Mouse (Mus musculus): ENCODE results near the gene Add2.

Gene Add2

DNA sequence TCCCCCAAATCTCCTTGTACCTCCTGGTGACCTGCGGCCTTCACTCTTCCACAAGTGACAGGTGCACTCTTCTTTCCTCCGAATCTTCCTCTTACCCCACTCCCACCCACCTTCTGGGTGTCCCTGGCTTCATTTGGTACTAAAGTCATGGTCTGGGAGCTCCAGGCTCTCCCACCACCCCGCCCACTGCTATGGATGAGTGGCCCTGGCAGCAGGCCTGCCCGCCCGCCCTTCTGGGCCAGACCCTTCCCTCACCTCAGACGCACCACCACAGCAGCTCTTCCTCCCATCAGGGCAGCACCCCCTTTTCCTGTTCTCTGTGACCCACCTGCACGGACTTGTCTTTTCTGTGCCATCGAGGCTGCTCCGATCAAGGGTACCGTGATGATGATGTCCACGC is 19.0 kb downstream of the Add2 start:
- in situ Hi-C loops (cut with MboI, MseI), result no loop called here

DNA sequence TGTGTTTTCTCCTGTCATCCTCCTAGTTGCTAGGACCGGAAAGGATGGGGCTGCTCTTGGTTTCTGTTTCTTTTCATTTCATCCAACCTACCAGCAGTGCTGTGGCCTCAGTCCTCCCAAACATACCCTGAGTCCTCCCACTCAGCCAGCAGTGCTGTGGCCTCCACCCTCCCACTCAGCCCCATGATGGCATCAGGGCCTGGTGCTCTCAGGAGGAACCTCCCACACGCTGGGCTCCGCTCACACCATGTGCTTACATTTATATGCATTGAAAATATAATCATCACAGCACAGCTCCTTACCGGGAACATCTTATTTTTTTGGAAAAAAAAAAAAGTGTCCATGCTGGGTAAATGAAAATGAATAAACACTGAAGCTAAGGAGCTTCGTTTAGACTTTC is 20.0 kb downstream of the Add2 start:
- in situ Hi-C loops (cut with MboI, MseI), result no loop called here

DNA sequence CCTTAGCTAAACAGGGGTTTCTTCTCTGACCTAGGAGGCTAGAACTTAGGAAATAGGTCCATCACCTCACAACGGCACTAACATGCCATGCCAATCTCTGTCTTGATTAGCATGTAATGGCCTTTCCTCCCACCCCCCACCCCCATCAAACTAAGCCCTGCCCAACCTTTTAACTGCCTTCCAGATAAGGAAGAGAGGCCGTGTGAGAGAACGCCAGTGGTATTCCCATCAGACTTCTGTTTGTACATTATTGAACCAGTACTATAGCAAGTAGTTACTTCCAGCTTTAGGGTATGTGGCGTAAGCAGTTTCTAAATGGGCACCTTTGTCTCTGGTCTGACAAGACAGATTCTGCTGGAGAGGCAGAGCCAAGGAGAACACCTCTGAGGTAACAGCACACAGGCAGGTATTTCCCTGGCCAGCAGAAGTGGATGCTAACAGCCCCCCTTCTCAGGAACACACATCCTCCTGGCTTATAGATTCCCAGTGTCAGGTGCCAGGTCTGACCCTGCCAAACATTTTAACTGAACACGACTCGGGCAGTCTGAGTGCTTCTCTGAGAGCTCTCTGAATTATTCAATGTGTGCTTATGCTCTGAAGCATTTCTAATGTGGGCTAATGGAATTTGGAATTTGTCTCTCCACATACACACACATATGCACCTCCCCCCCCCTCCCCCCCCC is 22.2 kb downstream of the Add2 start:
- in situ Hi-C loops (cut with MboI, MseI), result no loop called here

DNA sequence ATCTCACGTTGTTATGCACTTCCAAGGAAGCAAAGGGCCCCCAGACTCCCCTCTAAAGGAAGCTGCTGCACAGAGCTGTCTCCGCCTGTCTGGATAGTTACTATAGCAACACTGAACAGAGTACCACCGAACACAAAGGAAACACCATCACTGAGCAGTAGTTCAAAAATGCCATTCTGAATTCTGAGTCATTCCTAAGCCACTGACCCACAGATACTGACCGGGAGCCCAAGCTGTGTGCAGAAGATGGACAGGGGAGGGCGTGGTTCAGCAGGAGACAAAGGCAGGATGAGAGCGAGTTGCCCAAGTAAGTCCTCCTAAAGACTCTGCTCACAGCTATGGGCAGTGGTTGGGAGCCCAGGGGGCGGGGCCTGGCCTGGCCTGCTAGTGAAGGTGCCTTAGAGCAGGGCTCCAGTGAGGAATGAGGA is 23.6 kb downstream of the Add2 start:
- in situ Hi-C loops (cut with MboI, MseI), result no loop called here

DNA sequence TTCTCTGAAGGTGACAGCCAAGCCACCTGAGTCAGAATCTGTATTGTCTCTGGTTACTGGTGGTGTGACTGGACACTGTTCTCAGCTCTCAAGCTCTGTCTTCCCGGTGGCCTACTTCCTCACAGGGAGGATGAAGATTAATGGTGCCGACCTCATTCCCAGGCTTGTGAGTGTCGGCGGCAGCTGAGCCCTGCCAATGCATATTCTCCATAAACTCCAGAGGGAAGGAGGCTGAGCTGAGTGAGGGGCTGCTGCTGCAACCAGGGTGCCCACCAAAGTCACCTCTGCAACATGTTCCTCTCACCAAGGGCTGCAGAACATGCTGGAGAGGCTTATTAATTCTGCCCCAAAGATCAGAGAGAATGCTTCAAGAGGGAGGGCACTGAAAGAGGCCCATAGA is 24.1 kb downstream of the Add2 start:
- in situ Hi-C loops (cut with MboI, MseI), result no loop called here

DNA sequence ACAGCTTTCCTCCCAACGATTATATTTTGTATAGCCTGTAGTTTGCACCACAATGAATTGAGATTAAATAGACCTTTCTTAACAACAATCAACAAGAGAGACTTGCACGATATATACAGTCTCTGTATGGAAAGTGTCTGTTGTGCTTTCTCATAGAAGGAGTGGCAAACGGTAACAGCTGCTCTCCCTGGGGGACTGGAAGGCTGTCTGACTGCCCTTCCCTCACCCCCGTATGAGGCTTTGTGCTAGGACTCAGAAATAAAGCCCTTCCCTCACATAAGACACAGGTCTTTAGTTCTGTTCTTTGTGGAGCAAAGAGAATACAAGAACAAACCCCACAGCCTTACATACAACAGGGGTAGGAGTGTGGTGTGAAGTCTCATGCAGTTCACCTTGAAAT is 24.6 kb downstream of the Add2 start:
- in situ Hi-C loops (cut with MboI, MseI), result no loop called here

DNA sequence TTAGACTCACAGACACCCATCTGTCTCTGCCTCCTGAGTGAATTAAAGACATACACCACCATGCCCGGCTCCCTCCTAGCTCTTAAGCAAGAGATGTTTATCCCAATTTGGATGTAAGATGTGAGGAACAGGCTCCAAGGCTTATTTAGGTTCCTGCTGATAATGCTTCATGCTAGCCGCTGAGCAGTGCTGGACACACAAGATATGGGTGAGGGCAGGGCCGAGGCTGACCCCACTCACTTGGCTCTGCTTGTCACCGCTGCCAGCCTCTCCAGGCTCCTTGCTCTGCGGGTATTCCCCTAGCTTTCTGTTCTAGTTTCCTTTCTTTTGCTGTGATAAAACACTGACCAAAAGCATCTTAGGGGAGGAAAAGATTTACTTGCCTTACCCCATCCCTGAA is 25.1 kb downstream of the Add2 start:
- in situ Hi-C loops (cut with MboI, MseI), result no loop called here

DNA sequence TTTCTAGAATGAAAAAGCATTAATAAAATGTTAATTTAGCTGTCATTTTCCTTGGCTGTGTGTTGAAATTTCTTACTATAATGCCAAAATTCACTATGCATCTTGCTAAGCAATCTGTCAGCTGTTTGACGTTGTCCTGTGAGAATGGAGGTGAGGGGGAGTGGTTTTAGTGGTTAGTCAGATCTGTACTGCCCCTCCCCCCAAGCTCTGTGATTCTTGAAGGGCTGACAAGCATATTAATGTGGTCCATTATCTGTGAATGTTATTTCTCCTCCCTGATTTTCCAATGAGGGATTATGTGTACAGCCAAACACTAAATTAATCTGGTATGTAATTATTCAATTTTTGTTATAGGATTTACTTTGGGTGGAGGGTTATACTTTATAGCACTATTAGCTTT is 30.0 kb downstream of the Add2 start:
- in situ Hi-C loops (cut with MboI, MseI), result no loop called here

DNA sequence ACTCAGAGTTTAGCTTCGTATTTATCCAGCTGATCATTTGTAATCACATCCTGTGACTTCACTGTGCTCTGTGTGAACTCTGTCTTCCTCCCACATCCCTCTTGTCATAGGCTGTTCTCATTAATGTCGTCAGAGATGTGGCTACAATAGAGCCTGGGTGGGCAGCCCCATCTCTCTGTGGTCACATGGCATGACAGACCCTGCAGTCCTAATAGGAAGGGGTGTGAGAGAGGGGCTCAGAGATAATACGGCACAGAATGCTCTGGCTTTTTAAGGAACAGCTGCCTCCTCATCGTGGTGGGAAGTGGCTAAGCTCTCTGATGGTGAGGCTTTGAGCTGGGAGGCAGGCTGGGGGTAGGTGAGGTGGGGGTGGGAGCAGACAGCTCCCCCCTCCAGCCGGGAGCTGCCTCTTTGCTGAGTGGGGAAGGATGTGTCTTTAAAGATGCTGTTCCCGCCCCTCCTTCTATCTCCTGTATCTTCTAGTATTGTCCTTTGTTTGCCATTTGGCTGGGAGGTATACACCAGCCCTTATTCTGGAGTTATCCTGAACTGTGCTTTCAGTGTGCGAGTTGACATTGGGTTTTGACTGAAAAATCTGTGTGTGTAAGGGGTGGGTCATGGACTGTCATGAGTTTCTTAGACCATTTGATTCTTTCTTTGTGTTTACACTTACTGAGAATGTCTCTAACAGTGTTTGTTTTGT is 30.8 kb downstream of the Add2 start:
- in situ Hi-C loops (cut with MboI, MseI), result no loop called here

DNA sequence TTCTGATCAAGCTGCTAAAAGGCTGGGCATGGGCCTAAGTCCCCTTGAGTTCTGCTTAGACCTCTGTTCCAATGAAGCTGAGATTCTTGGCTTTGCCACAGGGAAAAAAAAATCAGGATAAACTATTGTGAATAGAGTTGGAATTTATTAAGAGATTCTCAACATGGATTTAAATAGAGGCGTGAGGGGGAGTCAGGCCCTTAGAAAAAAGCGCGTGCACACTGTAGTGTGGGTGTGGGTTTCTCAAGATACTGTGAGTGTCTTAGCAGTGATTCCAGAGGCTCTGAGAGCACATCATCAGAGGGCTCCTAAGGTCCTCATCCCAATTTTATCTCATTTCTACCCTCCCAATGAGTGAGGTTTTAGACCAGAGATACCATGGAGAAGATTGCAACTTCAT is 31.7 kb downstream of the Add2 start:
- in situ Hi-C loops (cut with MboI, MseI), result no loop called here

DNA sequence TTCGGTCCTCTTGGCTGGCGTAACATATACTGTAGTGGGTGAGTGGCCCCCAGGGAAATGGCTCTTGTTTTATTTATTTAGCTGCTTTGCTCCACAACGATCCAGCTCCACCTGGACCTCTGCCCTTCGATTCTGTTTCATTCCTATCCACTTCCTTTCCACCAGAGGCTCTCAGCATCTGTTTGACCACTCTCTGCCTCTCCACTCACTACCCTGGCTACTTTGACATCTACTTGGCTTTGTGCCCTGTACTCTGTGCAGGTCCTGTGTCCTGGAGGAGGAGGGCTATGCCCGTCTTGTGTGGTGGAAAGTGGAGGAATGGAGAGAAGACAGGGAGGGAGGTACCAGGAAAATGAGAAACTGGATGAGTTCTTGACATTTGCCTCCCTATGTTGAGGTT is 33.7 kb downstream of the Add2 start:
- in situ Hi-C loops (cut with MboI, MseI), result no loop called here

DNA sequence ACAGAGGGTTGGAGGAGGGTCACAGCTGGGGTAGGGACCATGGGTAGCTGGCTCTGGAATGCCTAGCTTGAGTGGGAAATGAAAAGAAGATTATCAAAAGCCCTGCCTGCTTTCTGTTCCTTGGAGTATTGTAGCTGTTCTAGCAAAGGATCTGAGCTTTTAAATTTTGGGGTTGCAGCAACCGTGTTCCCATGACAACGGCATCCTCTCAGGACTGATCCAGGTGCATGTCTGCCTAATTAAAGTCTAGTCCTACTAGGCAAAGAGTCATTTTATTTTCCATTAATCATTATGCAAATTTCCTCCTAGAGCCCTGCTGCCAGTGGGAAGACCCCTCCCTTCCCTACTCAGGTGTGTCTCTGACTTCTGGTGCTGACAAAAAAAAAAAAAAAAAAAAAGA is 34.2 kb downstream of the Add2 start:
- in situ Hi-C loops (cut with MboI, MseI), result no loop called here

DNA sequence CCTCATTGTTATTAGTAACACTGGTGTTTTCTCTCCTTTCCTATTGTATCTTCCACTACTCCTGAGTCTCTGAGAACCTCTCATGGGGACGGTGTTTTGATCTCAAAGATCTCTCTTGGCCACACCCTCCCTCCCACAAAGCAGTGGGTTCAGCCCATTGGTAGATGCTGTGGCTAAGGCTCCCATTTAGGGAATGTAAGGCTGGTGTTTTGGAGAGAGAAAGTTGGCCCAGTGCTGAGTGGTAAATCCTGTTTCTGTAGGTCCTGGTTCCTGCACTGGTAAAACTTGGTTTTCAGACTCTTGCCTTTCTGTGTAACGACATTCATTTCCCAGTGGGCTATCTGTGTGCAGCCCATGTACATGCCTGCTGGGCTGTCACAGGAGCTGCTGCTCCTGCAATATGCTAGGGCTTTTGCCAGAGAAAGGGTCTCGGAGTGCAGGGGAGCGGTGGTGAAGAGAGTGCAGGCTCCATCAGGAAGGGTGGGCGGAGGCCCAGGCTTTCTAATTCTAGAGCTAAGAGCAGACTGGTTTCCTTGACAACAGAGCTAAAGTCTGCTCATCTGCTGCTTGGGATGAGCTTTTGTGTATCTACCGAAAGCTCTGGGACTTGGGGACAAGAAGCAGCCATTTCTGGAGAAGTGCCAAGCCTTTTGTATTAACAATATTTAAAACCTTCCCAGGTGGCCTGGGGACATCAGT is 36.0 kb downstream of the Add2 start:
- in situ Hi-C loops (cut with MboI, MseI), result no loop called here

DNA sequence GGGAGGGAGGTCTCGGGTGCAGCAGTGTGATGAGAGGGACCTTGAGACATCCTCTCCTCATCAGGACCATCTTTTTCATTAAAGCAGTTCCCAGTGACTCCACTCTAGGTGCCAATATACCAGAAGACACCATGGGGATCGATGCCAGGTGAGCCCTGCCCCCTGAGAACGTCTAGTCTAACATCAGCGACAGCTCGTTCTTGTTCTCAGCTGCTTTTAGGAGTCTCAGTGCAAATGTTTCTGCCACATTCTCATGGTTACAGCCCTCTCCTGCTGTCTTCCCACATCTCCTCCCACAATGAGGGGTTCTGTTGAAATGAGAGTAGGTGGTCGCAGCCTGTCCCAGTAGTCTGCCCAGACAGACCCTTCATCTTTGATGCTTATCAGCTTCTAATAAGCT is 38.2 kb downstream of the Add2 start:
- in situ Hi-C loops (cut with MboI, MseI), result no loop called here

DNA sequence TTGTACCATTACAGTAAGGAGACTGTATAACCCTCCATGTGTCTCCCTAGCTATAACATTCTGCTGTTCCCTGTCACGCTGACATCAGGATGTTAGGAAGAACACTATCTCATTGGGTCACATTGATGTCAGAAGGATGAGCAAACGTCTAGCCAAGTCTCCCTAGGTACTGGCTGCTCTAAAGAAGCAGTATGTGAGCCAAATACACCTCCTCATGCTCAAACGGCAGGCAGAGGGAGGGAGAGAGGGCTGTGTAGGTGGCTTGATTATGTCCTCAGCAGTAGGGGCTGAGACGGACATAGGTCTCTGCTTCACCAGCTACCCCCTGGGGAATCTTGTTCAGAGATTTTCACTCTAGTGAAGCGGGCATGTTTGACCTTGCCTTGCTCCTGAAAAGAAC is 38.7 kb downstream of the Add2 start:
- in situ Hi-C loops (cut with MboI, MseI), result no loop called here

DNA sequence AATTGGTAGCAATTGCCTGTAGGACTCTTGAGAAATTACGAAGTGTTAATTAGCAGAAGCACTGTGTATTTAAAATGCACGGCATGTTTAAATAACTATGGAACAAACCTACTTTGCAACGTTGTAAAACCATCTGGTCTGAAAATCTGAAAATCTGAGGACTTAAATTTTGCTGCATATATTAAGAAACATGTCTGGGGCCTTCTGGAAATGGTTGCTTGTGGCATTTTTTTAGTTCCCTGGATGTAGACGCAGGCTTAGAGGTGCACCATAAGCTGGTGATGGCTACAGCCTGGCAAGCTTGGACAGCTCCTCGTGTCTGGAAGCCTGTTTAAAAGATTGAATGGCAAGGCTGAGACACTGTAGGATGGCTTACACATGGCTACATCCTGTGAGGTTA is 40.5 kb downstream of the Add2 start:
- in situ Hi-C loops (cut with MboI, MseI), result no loop called here

DNA sequence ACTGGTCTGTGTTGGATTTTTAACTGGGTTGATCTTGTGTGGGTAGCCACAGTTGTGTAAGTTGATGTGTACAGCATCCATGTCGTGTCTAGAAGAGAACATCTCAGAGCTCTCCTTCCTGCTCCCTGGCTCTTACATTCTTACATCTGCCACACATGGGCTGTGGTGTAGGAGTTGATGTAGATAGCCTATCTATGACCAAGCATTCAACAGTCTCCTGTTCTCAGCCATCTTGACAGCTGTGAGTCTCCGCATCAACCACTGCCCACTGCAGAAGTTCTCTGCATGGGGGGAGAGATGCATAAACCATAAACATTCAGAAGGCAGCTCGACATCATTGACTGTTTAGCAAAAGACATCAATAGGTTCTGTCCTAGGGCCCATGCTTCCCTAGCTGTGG is 41.4 kb downstream of the Add2 start:
- in situ Hi-C loops (cut with MboI, MseI), result no loop called here

DNA sequence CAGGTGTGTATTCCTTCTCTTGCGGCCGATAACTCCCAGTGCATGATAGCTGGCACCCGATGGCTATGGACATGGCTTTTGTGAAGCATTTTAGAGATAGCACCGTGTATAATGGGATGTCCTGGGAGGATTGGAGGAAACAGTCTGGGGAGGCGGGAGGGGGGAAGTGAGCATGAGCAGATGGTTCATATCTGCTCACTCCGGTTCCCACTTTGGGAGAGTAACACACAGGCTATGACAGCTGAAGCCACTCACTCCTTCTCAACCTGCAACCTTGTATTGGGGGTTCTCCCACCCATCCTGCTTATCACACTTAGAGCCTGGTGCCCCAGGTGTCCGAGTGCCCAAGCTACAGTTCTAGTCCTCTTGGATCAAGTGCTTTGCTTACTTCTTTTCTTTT is 41.8 kb downstream of the Add2 start:
- in situ Hi-C loops (cut with MboI, MseI), result no loop called here

DNA sequence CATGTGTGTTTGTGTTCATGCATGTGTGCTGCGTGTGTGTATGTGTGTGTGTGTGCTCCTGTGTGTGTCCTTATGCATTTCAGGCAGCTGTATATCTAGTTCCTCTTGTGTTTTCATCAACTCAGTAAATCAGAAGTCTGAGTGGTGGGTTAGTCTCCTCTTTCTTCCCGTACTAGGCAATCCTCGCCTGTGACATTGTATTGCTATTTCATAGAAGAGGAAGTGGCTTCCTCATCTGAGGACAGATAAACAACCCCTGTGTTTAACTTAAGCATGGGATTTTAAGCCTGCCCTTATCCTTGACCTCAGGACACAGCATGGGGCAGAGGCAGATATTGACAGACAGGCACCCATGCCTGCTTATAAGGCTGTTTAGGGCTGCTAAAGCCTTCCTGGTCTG is 45.4 kb downstream of the Add2 start:
- in situ Hi-C loops (cut with MboI, MseI), result no loop called here

DNA sequence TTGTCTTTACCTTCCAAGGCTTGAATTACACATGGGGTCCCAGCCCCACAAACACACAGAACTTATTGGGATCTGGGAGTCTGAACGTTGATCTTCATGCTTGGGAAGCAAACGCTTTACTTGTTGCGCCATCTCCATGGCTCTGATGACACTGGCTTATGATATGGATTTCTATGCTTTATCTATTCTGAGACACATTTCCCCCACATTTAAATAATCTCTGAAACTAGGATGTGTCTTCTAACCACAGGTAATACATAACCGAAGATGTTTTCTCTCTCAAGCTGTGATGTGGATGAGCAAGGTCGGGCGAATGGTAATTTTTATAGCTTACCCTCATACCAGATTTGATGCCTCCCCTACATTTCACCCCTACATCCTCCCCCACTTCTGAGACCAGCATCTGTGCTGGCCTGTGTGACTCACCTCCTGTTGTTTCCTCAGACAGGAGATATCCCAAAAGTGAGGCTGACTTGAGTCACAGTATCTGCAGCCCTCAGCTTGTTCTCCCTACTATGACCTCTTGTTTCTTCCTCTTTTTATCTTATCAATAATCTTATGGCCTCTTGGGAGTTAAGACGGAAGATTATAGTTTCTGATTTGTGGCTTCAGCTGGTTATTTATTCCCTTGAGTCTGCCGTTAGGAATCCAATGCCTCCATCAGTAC is 46.2 kb downstream of the Add2 start:
- in situ Hi-C loops (cut with MboI, MseI), result loop anchor here (25.0 kb wide), 1 partner anchor 1187 kb away; no protein-coding TSS in a partner anchor

DNA sequence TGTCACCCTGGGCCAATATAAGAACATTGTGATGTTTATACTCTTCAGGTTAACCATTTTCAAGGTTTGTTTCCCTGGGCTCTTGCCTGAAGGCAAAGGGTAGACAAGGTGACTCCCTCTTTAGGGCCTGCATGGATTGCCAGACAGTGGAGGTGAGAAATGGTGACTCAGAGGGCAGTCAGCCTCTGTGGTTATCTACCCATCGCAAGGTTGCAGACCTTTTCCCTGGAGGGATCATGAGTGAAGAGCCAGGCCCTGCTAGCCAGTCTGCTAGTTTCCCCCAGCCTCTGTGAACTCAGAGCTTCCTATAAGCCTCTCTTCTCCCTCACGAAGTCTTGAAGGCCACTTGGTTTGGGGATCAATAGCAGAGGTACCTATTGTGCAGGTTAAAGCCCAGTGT is 48.0 kb downstream of the Add2 start:
- in situ Hi-C loops (cut with MboI, MseI), result loop anchor here (25.0 kb wide), 1 partner anchor 1189 kb away; no protein-coding TSS in a partner anchor

DNA sequence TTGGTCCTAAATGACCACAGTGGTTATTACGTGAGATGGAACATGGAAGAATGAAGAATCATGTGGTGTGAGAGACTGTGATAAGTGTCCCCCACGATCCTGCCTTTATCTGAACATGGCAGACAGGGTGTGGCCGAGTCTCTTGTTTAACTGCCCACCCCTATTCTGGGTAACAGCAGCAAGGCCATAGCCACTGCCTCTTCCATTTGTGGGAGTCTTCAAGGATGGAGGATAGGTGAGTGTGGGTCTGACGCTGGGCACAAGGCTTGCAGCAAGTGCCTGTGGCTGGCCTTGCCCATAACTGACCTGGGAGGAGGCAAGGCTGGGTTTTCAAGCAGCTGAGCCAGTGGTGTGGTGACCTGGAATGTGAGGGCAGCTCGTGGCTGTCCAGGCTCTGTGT is 49.4 kb downstream of the Add2 start:
- in situ Hi-C loops (cut with MboI, MseI), result loop anchor here (25.0 kb wide), 1 partner anchor 1191 kb away; no protein-coding TSS in a partner anchor
